Mouse (Mus musculus): Measurements from ENCODE around the gene Zfp385a. TPM values are rescaled to one million over a fixed set of nuclear protein-coding genes. Genes with fewer than 3 reads are reported as not detected.
A peak's percentile ranks its signal among the peaks of the same experiment; 100 is the strongest.

The Zfp385a gene
- polyA plus RNA-seq, 1 experiment from 2014 or later, result 3.1 TPM

GRCm38 (mm10) chr15:103377752-103378664 lies 38.1 kb upstream of the Zfp385a start:
- TF ChIP-seq CTCF (IDR thresholded peaks at IDR 0.05; ENCODE audit: low read depth), result no peak
- H3K36me3 ChIP-seq (ENCODE audit: control insufficient read depth, insufficient read depth), result no peaks in the 10 kb centered on the region
- no peak for ATAC-seq
- H3K27ac ChIP-seq (ENCODE audit: low read depth, low read length), result no peak overlapping the region
- no peaks in the 10 kb centered on the region; the same call in 1 of the 2 replicates for H3K4me1 ChIP-seq (replicated peaks; ENCODE audit: control insufficient read depth, insufficient read depth, low read length)
- no peaks in the 10 kb centered on the region for H3K27me3 ChIP-seq (replicated peaks; ENCODE audit: control insufficient read depth, insufficient read depth, low read length)
- H3K4me3 ChIP-seq (ENCODE audit: low read depth, low read length), result no peak overlapping the region
- no peaks in the 10 kb centered on the region for H3K9me3 ChIP-seq (ENCODE audit: control insufficient read depth)
- 70% methylated on average over 3 of the region's 3 CpGs for WGBS
- no peak overlapping the region for H3K9ac ChIP-seq (ENCODE audit: low read depth, low read length)
- no peak overlapping the region for H3K4me2 ChIP-seq (replicated peaks; ENCODE audit: low read depth)

- peak overlapping the region; percentile 54; the same call in 1 of the 2 replicates for H3K27ac ChIP-seq (ENCODE audit: low read depth, low read length)
- no peak overlapping the region for H3K9ac ChIP-seq (ENCODE audit: low read depth, low read length)
- H3K4me1 ChIP-seq (replicated peaks; ENCODE audit: control insufficient read depth, insufficient read depth, low read length), result no peaks in the 10 kb centered on the region; the same call in 1 of the 2 replicates
- TF ChIP-seq CTCF (IDR thresholded peaks at IDR 0.05; ENCODE audit: low read depth), result no peak
- H3K9me3 ChIP-seq (ENCODE audit: control insufficient read depth), result no peaks in the 10 kb centered on the region
- 54% methylated on average over 8 of the region's 8 CpGs for WGBS
- no peaks in the 10 kb centered on the region for H3K36me3 ChIP-seq (ENCODE audit: control insufficient read depth, insufficient read depth)
- ATAC-seq, result no peak
- H3K4me2 ChIP-seq (replicated peaks; ENCODE audit: low read depth), result no peak overlapping the region
- no peaks in the 10 kb centered on the region for H3K27me3 ChIP-seq (replicated peaks; ENCODE audit: control insufficient read depth, insufficient read depth, low read length)
- no peak overlapping the region for H3K4me3 ChIP-seq (ENCODE audit: low read depth, low read length)
These were observed 37.0 kb upstream of the Zfp385a start for GRCm38 (mm10) chr15:103376837-103377269.

- no peaks in the 10 kb centered on the region for H3K9me3 ChIP-seq (ENCODE audit: control insufficient read depth)
- no peaks in the 10 kb centered on the region for H3K27me3 ChIP-seq (replicated peaks; ENCODE audit: control insufficient read depth, insufficient read depth, low read length)
- H3K9ac ChIP-seq (ENCODE audit: low read depth, low read length), result no peak overlapping the region
- TF ChIP-seq CTCF (IDR thresholded peaks at IDR 0.05; ENCODE audit: low read depth), result no peak
- H3K4me2 ChIP-seq (replicated peaks; ENCODE audit: low read depth), result no peak overlapping the region
- H3K36me3 ChIP-seq (ENCODE audit: control insufficient read depth, insufficient read depth), result no peaks in the 10 kb centered on the region
- H3K27ac ChIP-seq (ENCODE audit: low read depth, low read length), result no peak overlapping the region
- no peak for ATAC-seq
- no peaks in the 10 kb centered on the region; the same call in 1 of the 2 replicates for H3K4me1 ChIP-seq (replicated peaks; ENCODE audit: control insufficient read depth, insufficient read depth, low read length)
- no peak overlapping the region for H3K4me3 ChIP-seq (ENCODE audit: low read depth, low read length)
- 79% methylated on average over 4 of the region's 4 CpGs for WGBS
These were observed 35.4 kb upstream of the Zfp385a start for GRCm38 (mm10) chr15:103375112-103375800.

- no peaks in the 10 kb centered on the region for H3K36me3 ChIP-seq (ENCODE audit: control insufficient read depth, insufficient read depth)
- TF ChIP-seq CTCF (IDR thresholded peaks at IDR 0.05; ENCODE audit: low read depth), result no peak
- ATAC-seq, result no peak
- no peaks in the 10 kb centered on the region for H3K4me1 ChIP-seq (replicated peaks; ENCODE audit: control insufficient read depth, insufficient read depth, low read length)
- H3K27ac ChIP-seq (ENCODE audit: low read depth, low read length), result no peak overlapping the region
- H3K9ac ChIP-seq (ENCODE audit: low read depth, low read length), result no peak overlapping the region
- no peak overlapping the region for H3K4me2 ChIP-seq (replicated peaks; ENCODE audit: low read depth)
- no peaks in the 10 kb centered on the region; the same call in 1 of the 2 replicates for H3K27me3 ChIP-seq (replicated peaks; ENCODE audit: control insufficient read depth, insufficient read depth, low read length)
- no peak overlapping the region for H3K4me3 ChIP-seq (ENCODE audit: low read depth, low read length)
- no peaks in the 10 kb centered on the region for H3K9me3 ChIP-seq (ENCODE audit: control insufficient read depth)
These were observed 32.6 kb upstream of the Zfp385a start for GRCm38 (mm10) chr15:103372461-103372860.

- WGBS, result 68% methylated on average over 1 of the region's 1 CpGs
- H3K27ac ChIP-seq (ENCODE audit: low read depth, low read length), result no peak overlapping the region
These were observed 31.8 kb upstream of the Zfp385a start for GRCm38 (mm10) chr15:103371741-103372140.

GRCm38 (mm10) chr15:103371208-103371607 lies 31.3 kb upstream of the Zfp385a start:
- Histone ChIP-seq H3K4me2 (replicated peaks; ENCODE audit: low read depth) (no peak overlapping the region), H3K36me3 (ENCODE audit: control insufficient read depth, insufficient read depth) (no peaks in the 10 kb centered on the region), H3K4me1 (replicated peaks; ENCODE audit: control insufficient read depth, insufficient read depth, low read length) (no peaks in the 10 kb centered on the region), H3K4me3 (ENCODE audit: low read depth, low read length) (no peak overlapping the region), H3K9me3 (ENCODE audit: control insufficient read depth) (no peaks in the 10 kb centered on the region), H3K27me3 (replicated peaks; ENCODE audit: control insufficient read depth, insufficient read depth, low read length) (no peaks in the 10 kb centered on the region; the same call in 1 of the 2 replicates), H3K27ac (ENCODE audit: low read depth, low read length) (no peak overlapping the region), H3K9ac (ENCODE audit: low read depth, low read length) (no peak overlapping the region)
- WGBS, result 26% methylated on average over 2 of the region's 2 CpGs
- ATAC-seq, result no peak
- TF ChIP-seq CTCF (IDR thresholded peaks at IDR 0.05; ENCODE audit: low read depth), result no peak

More at GRCm38 (mm10) chr15:103371741-103372140, 31.8 kb upstream of the Zfp385a start:
- H3K4me2 ChIP-seq (replicated peaks; ENCODE audit: low read depth), result no peak overlapping the region
- no peak for ATAC-seq
- no peak for TF ChIP-seq CTCF (IDR thresholded peaks at IDR 0.05; ENCODE audit: low read depth)
- H3K9ac ChIP-seq (ENCODE audit: low read depth, low read length), result no peak overlapping the region
- no peaks in the 10 kb centered on the region for H3K9me3 ChIP-seq (ENCODE audit: control insufficient read depth)
- H3K36me3 ChIP-seq (ENCODE audit: control insufficient read depth, insufficient read depth), result no peaks in the 10 kb centered on the region
- no peak overlapping the region for H3K4me3 ChIP-seq (ENCODE audit: low read depth, low read length)
- no peaks in the 10 kb centered on the region; the same call in 1 of the 2 replicates for H3K27me3 ChIP-seq (replicated peaks; ENCODE audit: control insufficient read depth, insufficient read depth, low read length)
- H3K4me1 ChIP-seq (replicated peaks; ENCODE audit: control insufficient read depth, insufficient read depth, low read length), result no peaks in the 10 kb centered on the region

Measured in intestine, postnatal 0 days (tissue).